Mouse (Mus musculus) cortical plate, adult 2 months (tissue): ENCODE measurements at regions not wholly inside any gene's neighbourhood (a gene's known extent, or its start where the extent isn't known, plus 50 kb on each side); places are given as distances from the start of the nearest gene placed in this dataset.

Experiments
- CTCF ChIP-seq: fragments of 200-500 bp; IDR thresholded peaks from 2 replicates; pipeline ENCODE4 v1.5.1; 2011; ENCODE audit warnings: mild to moderate bottlenecking, control low read depth, low read length; ENCODE audit not compliant: insufficient read depth; ENCODE audit errors: extremely low read depth
- POLR2A ChIP-seq: fragments of 200-500 bp; IDR thresholded peaks from 2 replicates; pipeline ENCODE4 v1.6.1; 2011; ENCODE audit warnings: mild to moderate bottlenecking, low read length, control low read depth; ENCODE audit not compliant: insufficient read depth; ENCODE audit errors: extremely low read depth

- TF ChIP-seq CTCF (no peak), POLR2A (no peak)
Observed at GRCm38 (mm10) chr8:10919620-10920019, 88.6 kb downstream of the Irs2 start.
